Mouse (Mus musculus): Measurements from ENCODE around the gene Vmp1. TPM values are rescaled to one million over a fixed set of nuclear protein-coding genes. Genes with fewer than 3 reads are reported as not detected.

The Vmp1 gene
- polyA plus RNA-seq, 1 experiment from 2014 or later: 387 TPM

DNA sequence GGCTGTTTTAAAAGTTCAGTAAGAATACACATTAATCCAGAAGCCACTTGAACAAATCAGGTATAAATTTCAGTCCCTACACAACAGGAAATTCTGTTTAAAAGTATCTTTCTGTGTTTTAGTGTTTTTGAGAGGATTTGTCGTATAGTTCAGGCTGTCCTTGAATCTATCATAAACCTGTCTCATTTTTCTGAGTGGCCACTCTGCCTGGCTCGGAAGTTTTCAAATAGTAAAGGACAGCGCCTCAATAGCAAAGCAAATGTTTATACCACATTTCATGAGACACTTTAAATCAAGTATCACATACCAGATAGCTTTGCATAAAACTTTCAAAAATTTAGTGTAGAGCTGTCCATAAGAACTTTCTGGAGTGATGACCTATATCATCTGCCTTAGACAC is 34.7 kb upstream of the Vmp1 start:
- no peaks in the 10 kb centered on the region for H3K9me3 ChIP-seq (ENCODE audit: control insufficient read depth)
- H3K27ac ChIP-seq (ENCODE audit: low read depth, low read length): no peak overlapping the region
- WGBS: 84% methylated on average over 3 of the region's 3 CpGs
- H3K9ac ChIP-seq (ENCODE audit: low read depth, low read length): no peak overlapping the region
- H3K36me3 ChIP-seq (ENCODE audit: control insufficient read depth, insufficient read depth): peaks cover 71% of the 10 kb centered on the region
- H3K27me3 ChIP-seq (replicated peaks; ENCODE audit: control insufficient read depth, insufficient read depth, low read length): no peaks in the 10 kb centered on the region
- no peak overlapping the region for H3K4me2 ChIP-seq (replicated peaks; ENCODE audit: low read depth)
- TF ChIP-seq CTCF (IDR thresholded peaks at IDR 0.05; ENCODE audit: low read depth): no peak
- no peak for ATAC-seq
- no peaks in the 10 kb centered on the region for H3K4me1 ChIP-seq (replicated peaks; ENCODE audit: control insufficient read depth, insufficient read depth, low read length)
- no peak overlapping the region for H3K4me3 ChIP-seq (ENCODE audit: low read depth, low read length)

DNA sequence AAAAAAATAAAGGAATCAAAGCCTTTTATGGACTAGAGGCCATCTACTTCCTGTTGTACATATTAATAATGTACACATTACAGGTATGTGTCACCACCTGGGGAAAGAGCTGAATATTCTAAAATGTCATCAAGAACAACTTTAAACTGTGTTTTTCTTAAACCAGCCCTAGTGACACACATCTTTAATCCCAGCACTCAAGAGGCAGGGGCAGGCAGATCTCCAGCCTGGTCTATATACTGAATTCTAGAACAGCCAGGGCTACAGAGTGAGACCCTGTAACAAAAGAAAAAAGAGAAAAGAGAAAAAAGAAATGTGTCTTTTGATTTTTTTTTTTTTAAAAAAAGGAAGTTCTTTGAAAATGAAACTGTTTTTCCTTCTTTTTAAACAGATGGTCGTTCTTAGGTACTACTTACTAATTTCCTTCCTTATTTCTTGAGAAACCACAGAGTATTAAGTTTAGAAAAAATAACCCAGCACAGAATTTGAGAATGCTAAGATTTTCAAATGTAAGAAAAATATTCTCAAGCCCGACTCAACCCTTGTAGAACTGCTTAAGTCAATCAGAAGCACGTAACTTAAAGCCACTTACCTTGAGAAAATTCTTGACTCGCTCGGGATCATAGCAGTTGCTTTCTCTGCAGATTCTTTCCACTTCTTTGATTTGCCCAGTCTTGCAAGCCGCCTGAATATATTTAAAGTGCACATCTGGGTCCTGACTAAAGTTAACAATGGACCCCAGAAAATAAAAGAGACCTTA is 33.9 kb upstream of the Vmp1 start:
- no peak overlapping the region for H3K4me2 ChIP-seq (replicated peaks; ENCODE audit: low read depth)
- H3K27ac ChIP-seq (ENCODE audit: low read depth, low read length): no peak overlapping the region
- H3K4me1 ChIP-seq (replicated peaks; ENCODE audit: control insufficient read depth, insufficient read depth, low read length): no peaks in the 10 kb centered on the region
- no peak overlapping the region for H3K9ac ChIP-seq (ENCODE audit: low read depth, low read length)
- H3K36me3 ChIP-seq (ENCODE audit: control insufficient read depth, insufficient read depth): peaks cover 72% of the 10 kb centered on the region
- WGBS: 91% methylated on average over 6 of the region's 6 CpGs
- no peak overlapping the region for H3K4me3 ChIP-seq (ENCODE audit: low read depth, low read length)
- no peak for ATAC-seq
- no peak for TF ChIP-seq CTCF (IDR thresholded peaks at IDR 0.05; ENCODE audit: low read depth)
- no peaks in the 10 kb centered on the region for H3K9me3 ChIP-seq (ENCODE audit: control insufficient read depth)
- H3K27me3 ChIP-seq (replicated peaks; ENCODE audit: control insufficient read depth, insufficient read depth, low read length): no peaks in the 10 kb centered on the region

DNA sequence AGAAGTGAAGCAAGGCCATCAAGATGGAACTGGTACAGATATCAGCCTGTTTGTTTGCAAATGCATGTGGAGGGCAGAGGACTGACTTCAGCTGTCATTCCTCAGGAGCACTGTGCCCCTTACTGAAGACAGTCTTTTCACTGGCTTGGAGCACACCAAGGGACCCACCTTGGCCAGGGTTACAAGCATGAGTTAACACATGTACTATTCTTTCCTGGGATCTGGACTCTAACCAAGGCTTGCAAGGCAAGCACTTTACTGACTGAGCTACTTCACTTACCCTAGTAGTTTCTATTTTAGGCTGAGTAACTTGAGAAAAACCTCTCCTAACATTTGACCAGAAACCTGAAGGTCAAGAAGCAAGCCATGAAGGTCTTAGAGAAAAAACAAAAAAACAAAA is 31.0 kb upstream of the Vmp1 start:
- TF ChIP-seq CTCF (IDR thresholded peaks at IDR 0.05; ENCODE audit: low read depth): no peak
- H3K4me2 ChIP-seq (replicated peaks; ENCODE audit: low read depth): no peak overlapping the region
- H3K27me3 ChIP-seq (replicated peaks; ENCODE audit: control insufficient read depth, insufficient read depth, low read length): no peaks in the 10 kb centered on the region
- no peak for ATAC-seq
- H3K36me3 ChIP-seq (ENCODE audit: control insufficient read depth, insufficient read depth): peaks cover 79% of the 10 kb centered on the region
- no peak overlapping the region for H3K27ac ChIP-seq (ENCODE audit: low read depth, low read length)
- H3K4me1 ChIP-seq (replicated peaks; ENCODE audit: control insufficient read depth, insufficient read depth, low read length): no peaks in the 10 kb centered on the region
- H3K9me3 ChIP-seq (ENCODE audit: control insufficient read depth): no peaks in the 10 kb centered on the region
- H3K9ac ChIP-seq (ENCODE audit: low read depth, low read length): no peak overlapping the region
- no peak overlapping the region for H3K4me3 ChIP-seq (ENCODE audit: low read depth, low read length)

GRCm38 (mm10) chr11:86701151-86701550 is 17.5 kb upstream of the Vmp1 start:
- no peak for TF ChIP-seq CTCF (IDR thresholded peaks at IDR 0.05; ENCODE audit: low read depth)
- Histone ChIP-seq H3K4me3 (ENCODE audit: low read depth, low read length) (no peak overlapping the region), H3K36me3 (ENCODE audit: control insufficient read depth, insufficient read depth) (peaks cover 93% of the 10 kb centered on the region), H3K9me3 (ENCODE audit: control insufficient read depth) (no peaks in the 10 kb centered on the region), H3K27me3 (replicated peaks; ENCODE audit: control insufficient read depth, insufficient read depth, low read length) (no peaks in the 10 kb centered on the region), H3K4me2 (replicated peaks; ENCODE audit: low read depth) (no peak overlapping the region), H3K4me1 (replicated peaks; ENCODE audit: control insufficient read depth, insufficient read depth, low read length) (no peaks in the 10 kb centered on the region), H3K27ac (ENCODE audit: low read depth, low read length) (no peak overlapping the region; the same call in 1 of the 2 replicates), H3K9ac (ENCODE audit: low read depth, low read length) (no peak overlapping the region)
- WGBS: 93% methylated on average over 4 of the region's 4 CpGs
- ATAC-seq: no peak

DNA sequence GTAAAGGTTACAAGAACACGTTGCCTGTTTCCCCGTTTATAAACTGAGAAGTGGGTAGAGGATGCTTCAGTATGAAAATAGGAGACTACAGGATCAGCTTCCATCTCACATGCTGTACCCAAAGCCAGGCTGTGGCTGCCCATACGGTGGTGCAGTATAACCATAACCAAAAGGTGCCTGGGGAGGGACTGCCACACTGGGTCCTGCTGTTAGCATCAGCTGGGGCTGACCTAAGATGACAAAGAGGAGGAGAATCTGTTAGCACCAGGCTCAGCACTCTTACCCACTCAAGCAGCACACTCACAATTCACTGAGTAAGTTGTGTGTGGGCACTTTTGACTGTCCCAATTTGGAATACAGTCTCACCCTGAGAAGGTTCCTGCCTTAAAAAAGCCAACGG is 11.8 kb upstream of the Vmp1 start:
- Histone ChIP-seq H3K36me3 (ENCODE audit: control insufficient read depth, insufficient read depth) (peaks cover 79% of the 10 kb centered on the region), H3K27me3 (replicated peaks; ENCODE audit: control insufficient read depth, insufficient read depth, low read length) (no peaks in the 10 kb centered on the region), H3K27ac (ENCODE audit: low read depth, low read length) (no peak overlapping the region), H3K4me3 (ENCODE audit: low read depth, low read length) (no peak overlapping the region), H3K9me3 (ENCODE audit: control insufficient read depth) (no peaks in the 10 kb centered on the region), H3K4me2 (replicated peaks; ENCODE audit: low read depth) (no peak overlapping the region), H3K4me1 (replicated peaks; ENCODE audit: control insufficient read depth, insufficient read depth, low read length) (no peaks in the 10 kb centered on the region), H3K9ac (ENCODE audit: low read depth, low read length) (no peak overlapping the region)
- TF ChIP-seq CTCF (IDR thresholded peaks at IDR 0.05; ENCODE audit: low read depth): no peak
- no peak for ATAC-seq
- 84% methylated on average over 4 of the region's 4 CpGs for WGBS

GRCm38 (mm10) chr11:86692546-86692945 is 8.9 kb upstream of the Vmp1 start:
- WGBS: 78% methylated on average over 2 of the region's 2 CpGs
- Histone ChIP-seq H3K4me2 (replicated peaks; ENCODE audit: low read depth) (no peak overlapping the region), H3K27ac (ENCODE audit: low read depth, low read length) (no peak overlapping the region; the same call in 1 of the 2 replicates), H3K36me3 (ENCODE audit: control insufficient read depth, insufficient read depth) (peaks cover 63% of the 10 kb centered on the region), H3K4me1 (replicated peaks; ENCODE audit: control insufficient read depth, insufficient read depth, low read length) (no peaks in the 10 kb centered on the region), H3K27me3 (replicated peaks; ENCODE audit: control insufficient read depth, insufficient read depth, low read length) (no peaks in the 10 kb centered on the region), H3K9ac (ENCODE audit: low read depth, low read length) (no peak overlapping the region), H3K9me3 (ENCODE audit: control insufficient read depth) (no peaks in the 10 kb centered on the region), H3K4me3 (ENCODE audit: low read depth, low read length) (no peak overlapping the region)
- ATAC-seq: no peak
- no peak for TF ChIP-seq CTCF (IDR thresholded peaks at IDR 0.05; ENCODE audit: low read depth)
